Mouse (Mus musculus): ENCODE results near the gene Gm10142.

Gene Gm10142

GRCm38 (mm10) chr10:77735928-77736327, 20.3 kb downstream of the Gm10142 start:
- in situ Hi-C loops (cut with MboI; ENCODE audit: unreplicated experiment in 2 of 2) = no loop called here

- in situ Hi-C loops (cut with MboI; ENCODE audit: unreplicated experiment in 2 of 2) = no loop called here
Observed at GRCm38 (mm10) chr10:77738929-77739328, 23.3 kb downstream of the Gm10142 start.

- in situ Hi-C loops (cut with MboI; ENCODE audit: unreplicated experiment in 2 of 2) = loop anchor here (10.0 kb wide), 1 partner anchor 107 kb away; no protein-coding TSS in a partner anchor
Observed at GRCm38 (mm10) chr10:77741924-77742688, 26.5 kb downstream of the Gm10142 start, which contains the start of gene Gm18596. Gene Gm18596, minus strand, starts transcription at chr10:77742638.

- in situ Hi-C loops (cut with MboI; ENCODE audit: unreplicated experiment in 2 of 2) = loop anchor here in 1 of 2 experiments (10.0 kb wide), 1 partner anchor 236 kb away; the partner anchor contains the start of gene Fam207a
Observed at GRCm38 (mm10) chr10:77750686-77751085, 35.1 kb downstream of the Gm10142 start.

- in situ Hi-C loops (cut with MboI; ENCODE audit: unreplicated experiment in 2 of 2) = loop anchor here in 1 of 2 experiments (10.0 kb wide), 1 partner anchor 236 kb away; the partner anchor contains the start of gene Fam207a
Observed at GRCm38 (mm10) chr10:77751254-77751653, 35.6 kb downstream of the Gm10142 start, which contains the start of gene Gm9736. Gene Gm9736, minus strand, starts transcription at chr10:77751354.

GRCm38 (mm10) chr10:77752312-77752711, 36.7 kb downstream of the Gm10142 start:
- in situ Hi-C loops (cut with MboI; ENCODE audit: unreplicated experiment in 2 of 2) = loop anchor here in 1 of 2 experiments (10.0 kb wide), 1 partner anchor 238 kb away; the partner anchor contains the start of gene Fam207a

- in situ Hi-C loops (cut with MboI; ENCODE audit: unreplicated experiment in 2 of 2) = loop anchor here in 1 of 2 experiments (10.0 kb wide), 1 partner anchor 239 kb away; the partner anchor contains the start of gene Fam207a
Observed at GRCm38 (mm10) chr10:77753448-77753847, 37.8 kb downstream of the Gm10142 start.

GRCm38 (mm10) chr10:77759582-77759981, 44.0 kb downstream of the Gm10142 start, which contains the start of gene Gm3233:
Gene Gm3233, minus strand, starts transcription at chr10:77759682.
- in situ Hi-C loops (cut with MboI; ENCODE audit: unreplicated experiment in 2 of 2) = loop anchor here in 1 of 2 experiments (10.0 kb wide), 1 partner anchor 245 kb away; the partner anchor contains the start of gene Fam207a

All from v-Abl transformed pro-B cells (cell line).